Mouse (Mus musculus) Patski (cell line): ENCODE results near the gene Zrsr1. TPM values are rescaled to one million over a fixed set of nuclear protein-coding genes. Genes with fewer than 3 reads are reported as not detected.

Experiments used
- ATAC-seq: fragments of 100-300 bp; one replicate; pipeline ENCODE4 v1.8.0; 2021
- CTCF ChIA-PET: fragments of 350-600 bp; sonication (Branson Sonifier 250); formaldehyde crosslinking; loops from one replicate; lab custom pipeline; 2022; ENCODE audit warnings: inconsistent platforms; lab: Charles Lee
- POLR2A ChIA-PET: fragments of 350-600 bp; sonication (Branson Sonifier 250); formaldehyde crosslinking; loops from one replicate; lab custom pipeline; 2022; ENCODE audit warnings: antibody characterized with exemption, inconsistent platforms; lab: Charles Lee
- DNase-seq: peaks from one replicate; pipeline ENCODE4 v3.0.0-alpha.2; 2011; ENCODE audit warnings: low read depth, low spot score
- H3K27me3 ChIP-seq: fragments of 371-371 bp; one replicate; pipeline ENCODE4 v1.5.1; 2021
- CTCF ChIP-seq: fragments of 100-300 bp; IDR thresholded peaks from one replicate; pipeline ENCODE4 v1.5.1; 2021
- in situ Hi-C: fragments of 300-500 bp; cut with MboI; formaldehyde crosslinking; loops from 3 replicates; pipeline ENCODE4 v1.11.1; 2018; ENCODE audit warnings: low pct_unique_long_range_greater_than_20kb, mixed read lengths
- polyA plus RNA-seq: library from polyadenylated mRNA; unstranded; gene quantifications from one replicate; pipeline ENCODE4 v1.2.3, GENCODE M21; 2021

Gene Zrsr1
- polyA plus RNA-seq, 1 experiment from 2014 or later = 23.6 TPM

GRCm38 (mm10) chr11:22985510-22985909 lies 13.7 kb downstream of the Zrsr1 start:
- no peak for DNase-seq
- CTCF ChIA-PET = interaction anchor here (1.1 kb wide), 1 partner anchor 427 kb away, joined by 3 read pairs; no protein-coding TSS in a partner anchor
- no peak for ATAC-seq
- POLR2A ChIA-PET = no interaction called here
- TF ChIP-seq CTCF = no peak
- H3K27me3 ChIP-seq = no peaks in the 10 kb centered on the region
- in situ Hi-C loops = loop anchor here (5.0 to 25.0 kb wide), 3 partner anchors 287 to 777 kb away; partner anchors contain the start of gene Rel

- in situ Hi-C loops = loop anchor here (5.0 to 25.0 kb wide), 3 partner anchors 285 to 775 kb away; partner anchors contain the start of gene Rel
- ATAC-seq (no peak), DNase-seq (no peak)
- TF ChIP-seq CTCF = peak; percentile 90
- CTCF ChIA-PET = interaction anchor here (0.7 to 1.8 kb wide), 13 partner anchors 10 to 781 kb away, joined by 3 to 6 read pairs (median 3); partner anchors contain the start of gene Fam161a
- H3K27me3 ChIP-seq = no peaks in the 10 kb centered on the region
- POLR2A ChIA-PET = interaction anchor here (0.6 kb wide), 1 partner anchor 16 kb away, joined by 7 read pairs; the partner anchor contains the start of gene Zrsr1
These were observed 15.6 kb downstream of the Zrsr1 start for GRCm38 (mm10) chr11:22987357-22987756.

GRCm38 (mm10) chr11:22989786-22990185 lies 18.0 kb downstream of the Zrsr1 start:
- CTCF ChIA-PET = interaction anchor here (1.4 kb wide), 1 partner anchor 281 kb away, joined by 4 read pairs; no protein-coding TSS in a partner anchor
- no peak for TF ChIP-seq CTCF
- no peak for ATAC-seq

GRCm38 (mm10) chr11:22990393-22991126 lies 18.8 kb downstream of the Zrsr1 start, which contains the start of gene Cct4:
Gene Cct4, plus strand, starts transcription at chr11:22990519.
- no peak for DNase-seq
- POLR2A ChIA-PET = interaction anchor here (0.6 to 1.7 kb wide), 7 partner anchors 8 to 556 kb away, joined by 3 to 4 read pairs (median 4); partner anchors contain the start of gene Commd1
- peak; percentile 95 for ATAC-seq
- in situ Hi-C loops = loop anchor here (25.0 kb wide), 2 partner anchors 572 to 772 kb away; partner anchors contain the start of gene Rel
- CTCF ChIA-PET = interaction anchor here (0.8 to 1.5 kb wide), 4 partner anchors 8 to 281 kb away, joined by 3 to 5 read pairs (median 4); partner anchors contain the start of genes Commd1 and Fam161a
- no peaks in the 10 kb centered on the region for H3K27me3 ChIP-seq
- TF ChIP-seq CTCF = no peak

More at GRCm38 (mm10) chr11:22989786-22990185, 18.0 kb downstream of the Zrsr1 start:
- DNase-seq = no peak
- POLR2A ChIA-PET = interaction anchor here (0.9 to 1.7 kb wide), 4 partner anchors 7 to 382 kb away, joined by 3 to 4 read pairs (median 4); partner anchors contain the start of gene Commd1
- H3K27me3 ChIP-seq = no peaks in the 10 kb centered on the region
- in situ Hi-C loops = loop anchor here (5.0 to 25.0 kb wide), 3 partner anchors 283 to 773 kb away; partner anchors contain the start of gene Rel

GRCm38 (mm10) chr11:22991218-22991835 lies 19.5 kb downstream of the Zrsr1 start:
- ChIA-PET POLR2A (interaction anchor here (0.6 to 1.7 kb wide), 6 partner anchors 9 to 557 kb away, joined by 3 to 4 read pairs (median 4); partner anchors contain the start of gene Commd1), CTCF (interaction anchor here (0.8 to 1.5 kb wide), 3 partner anchors 9 to 16 kb away, joined by 3 to 5 read pairs (median 4); partner anchors contain the start of genes Commd1 and Fam161a)
- no peaks in the 10 kb centered on the region for H3K27me3 ChIP-seq
- in situ Hi-C loops = loop anchor here (25.0 kb wide), 2 partner anchors 571 to 771 kb away; partner anchors contain the start of gene Rel
- no peak for TF ChIP-seq CTCF
- no peak for DNase-seq
- ATAC-seq = no peak

- TF ChIP-seq CTCF = no peak
- DNase-seq (no peak), ATAC-seq (no peak)
- H3K27me3 ChIP-seq = no peaks in the 10 kb centered on the region
- ChIA-PET POLR2A (no interaction called here), CTCF (interaction anchor here (0.9 to 1.0 kb wide), 2 partner anchors 8 to 14 kb away, joined by 3 to 4 read pairs; no protein-coding TSS in a partner anchor)
- in situ Hi-C loops = loop anchor here (25.0 kb wide), 2 partner anchors 568 to 768 kb away; partner anchors contain the start of gene Rel
These were observed 22.5 kb downstream of the Zrsr1 start for GRCm38 (mm10) chr11:22994271-22994670.

- ChIA-PET CTCF (interaction anchor here (1.1 kb wide), 1 partner anchor 12 kb away, joined by 3 read pairs; the partner anchor contains the start of gene Fam161a), POLR2A (no interaction called here)
- no peak for DNase-seq
- no peaks in the 10 kb centered on the region for H3K27me3 ChIP-seq
- in situ Hi-C loops = loop anchor here (25.0 kb wide), 2 partner anchors 567 to 767 kb away; partner anchors contain the start of gene Rel
- ATAC-seq = no peak
- TF ChIP-seq CTCF = no peak
These were observed 23.7 kb downstream of the Zrsr1 start for GRCm38 (mm10) chr11:22995461-22995860.

GRCm38 (mm10) chr11:22998308-22998707 lies 26.5 kb downstream of the Zrsr1 start:
- H3K27me3 ChIP-seq = no peaks in the 10 kb centered on the region
- no peak for DNase-seq
- in situ Hi-C loops = loop anchor here (25.0 kb wide), 2 partner anchors 564 to 764 kb away; partner anchors contain the start of gene Rel
- POLR2A ChIA-PET = no interaction called here
- CTCF ChIA-PET = no interaction called here
- TF ChIP-seq CTCF = no peak
- ATAC-seq = no peak

- no peaks in the 10 kb centered on the region for H3K27me3 ChIP-seq
- DNase-seq (no peak), ATAC-seq (no peak)
- in situ Hi-C loops = loop anchor here (5.0 kb wide), 1 partner anchor 62 kb away; no protein-coding TSS in a partner anchor
- ChIA-PET CTCF (no interaction called here), POLR2A (no interaction called here)
- TF ChIP-seq CTCF = no peak
These were observed 33.5 kb downstream of the Zrsr1 start for GRCm38 (mm10) chr11:23005276-23005675.
